Mouse (Mus musculus) bone marrow macrophage, adult 2 months (primary cell): Measurements from ENCODE around the gene Gpsm3. TPM values are rescaled to one million over a fixed set of nuclear protein-coding genes. Genes with fewer than 3 reads are reported as not detected.

Source experiments
- H3K27ac ChIP-seq: 2 replicates; pipeline ENCODE4 v1.5.1; 2012; ENCODE audit warnings: low read depth, low read length; ENCODE audit not compliant: insufficient read depth
- H3K4me1 ChIP-seq: 2 replicates; pipeline ENCODE4 v1.6.1; 2012; ENCODE audit warnings: low read length; ENCODE audit not compliant: control insufficient read depth, insufficient read depth
- H3K4me3 ChIP-seq: 2 replicates; pipeline ENCODE4 v1.5.1; 2012; ENCODE audit warnings: mild to moderate bottlenecking, low read length, moderate library complexity; ENCODE audit not compliant: insufficient read depth
- CTCF ChIP-seq: IDR thresholded peaks from 2 replicates; pipeline ENCODE4 v1.5.1; 2012; ENCODE audit warnings: low read depth, mild to moderate bottlenecking, low read length, moderate library complexity
- POLR2A ChIP-seq: IDR thresholded peaks from 2 replicates; pipeline ENCODE4 v1.6.1; 2012; ENCODE audit warnings: mild to moderate bottlenecking, low read depth, low read length, borderline replicate concordance
- polyA plus RNA-seq: library from polyadenylated mRNA; stranded (reverse); fragments of >200 nt; gene quantifications from 2 replicates; pipeline ENCODE4 v1.2.4, GENCODE M21; 2012; ENCODE audit not compliant: missing spikeins, insufficient read depth, insufficient read length

The Gpsm3 gene
- polyA plus RNA-seq, 1 experiment, result 244 TPM

DNA sequence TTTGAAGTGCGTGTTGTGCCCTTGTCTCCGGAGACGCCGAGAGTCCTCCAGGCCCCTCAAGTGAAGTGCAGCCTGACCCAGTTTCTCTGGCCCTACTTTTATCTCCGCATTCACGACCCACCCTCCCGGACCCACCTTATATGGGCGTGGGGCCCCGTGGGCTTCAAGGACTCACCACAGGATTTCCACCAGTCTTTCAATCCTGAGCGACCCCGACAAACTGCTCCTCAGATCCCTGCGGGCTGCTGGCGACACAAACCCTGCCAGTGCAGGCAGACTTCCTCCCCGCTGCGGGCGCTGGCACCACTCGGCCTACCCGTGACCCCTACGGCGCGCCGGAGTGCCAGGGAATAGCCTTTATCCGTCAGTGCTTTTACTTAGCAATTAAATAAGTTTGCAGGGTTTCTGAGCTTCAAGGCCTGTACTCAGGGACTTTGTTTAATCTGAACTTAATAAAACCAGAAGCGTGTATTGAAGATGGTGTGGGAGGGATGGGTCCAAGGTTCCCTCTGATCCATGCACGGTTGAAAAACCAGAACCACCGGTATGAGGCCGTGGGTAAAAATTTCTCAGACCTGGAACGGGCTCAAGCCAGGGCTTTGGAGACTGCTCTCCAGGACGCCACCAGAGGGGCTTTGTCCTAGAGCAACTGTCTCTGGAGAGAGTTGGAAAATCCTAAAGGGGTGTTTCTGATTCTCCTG, 38.5 kb downstream of the Gpsm3 start, which contains the start of gene Ppt2:
Ppt2 (minus strand) TSS at position 568 of the 701 bp plus-strand sequence.
- no peak for TF ChIP-seq CTCF
- no peak for TF ChIP-seq POLR2A
- peak within 1 kb of the TSS; percentile 96 for H3K27ac ChIP-seq
- H3K4me1 ChIP-seq, result peaks cover 22% of the 10 kb centered on the region
- H3K4me3 ChIP-seq, result peak within 1 kb of the TSS; percentile 69

DNA sequence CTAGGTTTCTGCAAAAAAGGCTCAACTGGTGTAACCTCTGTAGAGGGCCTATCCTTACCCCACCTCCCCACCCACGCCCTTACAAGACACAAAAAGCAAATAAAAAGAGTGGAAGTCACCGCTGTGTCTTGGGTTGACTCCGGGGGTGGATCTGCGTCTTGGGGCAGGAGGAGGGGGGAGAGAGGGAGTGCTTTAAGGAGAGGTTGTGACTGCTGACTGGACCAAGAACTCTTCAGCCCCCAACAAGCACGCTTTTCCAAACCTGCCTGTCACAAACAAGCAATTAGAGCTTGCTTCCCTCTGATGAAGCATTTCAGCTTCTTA, 39.0 kb downstream of the Gpsm3 start:
- Histone ChIP-seq H3K27ac (peak overlapping the region; percentile 96), H3K4me1 (peaks cover 28% of the 10 kb centered on the region), H3K4me3 (peak overlapping the region; percentile 69)
- TF ChIP-seq CTCF (no peak), POLR2A (no peak)

DNA sequence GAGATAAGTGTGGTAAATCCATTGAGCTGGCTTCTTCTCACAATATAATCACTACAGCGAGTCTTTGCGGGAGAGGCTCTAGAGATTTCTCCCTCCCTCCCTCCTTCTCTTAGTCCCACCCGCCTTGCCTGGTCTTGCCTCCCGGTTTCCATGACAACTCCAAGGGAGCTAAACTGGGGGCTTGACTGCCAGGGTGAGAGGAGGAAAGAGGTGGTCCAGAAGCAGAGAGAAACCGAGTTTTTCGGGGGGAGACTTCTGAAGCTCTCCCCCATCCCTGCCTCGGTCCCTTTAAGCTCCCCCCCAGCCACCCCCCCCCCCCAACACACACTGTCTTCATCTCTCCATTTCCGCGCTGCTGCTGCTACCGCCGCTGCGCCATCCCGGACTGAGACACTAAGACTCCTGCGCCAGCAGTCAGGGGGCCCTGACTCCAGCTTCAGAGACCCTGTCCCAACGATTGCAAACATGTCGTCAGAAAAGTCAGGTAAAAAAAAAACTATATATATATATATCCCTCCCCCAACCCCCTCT, 39.7 kb downstream of the Gpsm3 start, which contains the start of gene Prrt1:
Prrt1 (plus strand) TSS at position 313 of the 531 bp plus-strand sequence.
- H3K4me1 ChIP-seq, result peaks cover 34% of the 10 kb centered on the region
- TF ChIP-seq POLR2A, result no peak
- TF ChIP-seq CTCF, result no peak
- H3K4me3 ChIP-seq, result peak within 1 kb of the TSS; percentile 69
- peak within 1 kb of the TSS; percentile 96 for H3K27ac ChIP-seq

DNA sequence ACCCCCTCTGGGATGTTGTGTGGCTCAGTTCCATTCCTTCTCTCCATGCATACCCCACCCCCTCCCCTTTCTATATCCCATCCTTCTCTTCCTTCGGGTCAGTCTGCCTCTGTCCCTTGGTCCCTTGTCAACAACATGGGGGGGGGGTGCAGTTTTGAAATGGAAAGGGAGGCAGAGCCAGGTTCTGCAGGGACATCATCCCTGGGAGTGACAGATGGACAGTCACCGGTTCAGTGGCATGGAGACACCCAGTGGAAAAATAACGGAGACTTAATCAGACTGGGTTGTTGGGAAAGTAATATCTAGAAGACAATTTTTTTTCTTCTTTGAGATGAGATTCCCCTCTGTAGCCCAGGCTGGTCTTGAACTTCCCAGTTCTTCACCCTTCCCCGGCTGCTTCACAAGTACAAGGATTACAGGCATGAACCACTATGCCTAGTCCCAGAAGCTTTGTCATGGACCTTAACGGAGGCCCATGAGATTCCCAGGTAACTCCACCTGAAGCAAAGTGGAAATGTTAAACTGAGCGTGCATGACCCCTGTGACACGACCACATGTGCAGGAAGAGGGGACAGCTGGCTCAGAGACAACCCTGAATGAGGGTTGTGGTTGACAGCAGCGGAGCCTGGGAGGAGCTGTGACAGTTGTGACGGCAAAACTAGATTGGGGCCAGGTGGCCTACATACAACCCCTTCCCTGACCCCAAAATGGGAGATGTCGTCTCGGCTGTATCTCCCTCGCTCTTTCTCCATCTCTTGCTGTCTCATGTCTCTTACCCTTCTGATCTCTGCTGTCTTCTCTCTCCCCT, 40.4 kb downstream of the Gpsm3 start:
- Histone ChIP-seq H3K4me3 (no peak overlapping the region), H3K27ac (no peak overlapping the region), H3K4me1 (peaks cover 38% of the 10 kb centered on the region)
- no peak for TF ChIP-seq CTCF
- TF ChIP-seq POLR2A, result no peak

DNA sequence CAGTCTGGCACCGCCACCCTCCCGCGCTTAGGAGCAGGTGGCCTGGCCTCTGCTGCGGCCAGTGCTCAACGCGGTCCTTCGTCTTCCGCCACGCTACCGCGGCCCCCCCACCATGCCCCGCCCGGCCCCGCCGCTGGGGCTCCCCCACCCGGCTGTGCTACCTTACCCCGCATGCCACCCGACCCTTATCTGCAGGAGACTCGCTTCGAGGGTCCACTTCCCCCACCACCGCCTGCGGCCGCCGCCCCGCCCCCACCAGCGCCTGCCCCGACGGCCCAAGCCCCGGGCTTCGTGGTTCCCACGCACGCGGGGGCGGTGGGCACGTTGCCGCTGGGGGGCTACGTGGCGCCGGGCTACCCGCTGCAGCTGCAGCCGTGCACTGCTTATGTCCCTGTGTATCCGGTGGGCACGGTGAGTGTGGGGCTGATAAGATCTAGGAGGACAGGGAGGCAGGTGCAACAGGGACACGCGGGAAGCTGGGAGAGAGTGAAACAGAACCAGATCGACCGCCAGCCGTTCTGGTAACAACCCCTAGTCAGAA, 41.2 kb downstream of the Gpsm3 start:
- peaks cover 47% of the 10 kb centered on the region for H3K4me1 ChIP-seq
- TF ChIP-seq CTCF (no peak), POLR2A (no peak)
- no peak overlapping the region for H3K27ac ChIP-seq
- H3K4me3 ChIP-seq, result no peak overlapping the region

DNA sequence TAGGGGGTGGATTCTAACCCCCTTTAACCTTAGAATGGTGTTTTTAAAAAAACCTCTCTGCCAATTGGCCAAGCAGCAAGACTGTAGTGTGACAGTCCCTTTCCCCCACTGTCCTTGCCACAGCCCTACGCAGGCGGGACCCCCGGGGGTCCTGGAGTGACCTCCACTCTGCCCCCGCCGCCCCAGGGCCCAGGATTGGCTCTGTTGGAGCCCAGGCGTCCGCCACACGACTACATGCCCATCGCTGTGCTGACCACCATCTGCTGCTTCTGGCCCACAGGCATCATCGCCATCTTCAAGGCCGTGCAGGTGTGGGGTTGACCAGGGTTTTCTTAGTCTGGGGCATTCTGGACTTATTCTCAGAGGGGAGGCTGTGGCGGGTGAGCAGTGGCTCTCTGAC, 42.0 kb downstream of the Gpsm3 start:
- TF ChIP-seq POLR2A (no peak), CTCF (no peak)
- H3K4me3 ChIP-seq, result peak overlapping the region; percentile 77
- H3K4me1 ChIP-seq, result peaks cover 51% of the 10 kb centered on the region
- peak overlapping the region; percentile 99; the same call in 1 of the 2 replicates for H3K27ac ChIP-seq

DNA sequence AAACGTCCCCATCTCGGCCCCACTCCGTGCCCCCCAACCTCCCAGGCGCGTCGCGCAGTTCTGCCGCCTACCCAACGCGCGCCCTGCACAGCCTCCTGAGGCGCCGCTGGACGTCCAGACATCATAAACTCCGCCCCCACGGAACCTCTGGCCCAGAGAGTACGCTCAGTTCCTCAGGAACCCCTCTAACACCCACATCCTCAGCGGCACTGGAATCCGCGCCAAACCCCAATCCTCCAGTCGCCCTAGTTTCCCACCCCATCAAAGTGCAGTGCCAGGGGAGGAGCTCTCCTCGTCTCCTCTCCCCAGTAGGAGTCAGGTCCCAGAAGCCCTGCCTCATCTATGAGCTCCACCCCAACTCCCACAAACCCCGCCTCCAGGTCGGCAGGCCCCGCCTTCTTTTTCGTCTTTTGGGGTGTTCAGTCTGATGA, 42.7 kb downstream of the Gpsm3 start:
- TF ChIP-seq POLR2A, result no peak
- no peak for TF ChIP-seq CTCF
- Histone ChIP-seq H3K4me3 (peak overlapping the region; percentile 77), H3K4me1 (peaks cover 53% of the 10 kb centered on the region), H3K27ac (peak overlapping the region; percentile 99)

DNA sequence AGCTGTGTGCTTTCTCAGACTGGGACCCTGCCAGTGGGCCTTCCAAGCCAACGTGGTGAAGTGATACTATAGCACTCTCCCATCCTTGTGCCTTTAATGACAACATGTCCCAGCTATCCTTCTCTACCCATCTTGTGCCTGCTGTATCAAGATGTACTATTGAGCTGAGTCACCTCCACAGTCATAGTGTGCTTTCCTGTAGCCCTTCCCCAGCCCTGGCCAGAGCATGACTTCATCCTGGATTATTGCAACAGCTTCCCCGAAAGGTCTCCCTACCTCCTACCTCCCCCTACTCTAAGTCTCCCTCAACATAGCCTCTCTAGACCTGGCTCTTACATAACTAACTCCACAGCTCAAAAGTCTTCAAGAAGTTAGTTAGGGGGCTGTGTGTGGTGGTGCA, 46.1 kb downstream of the Gpsm3 start:
- TF ChIP-seq CTCF (no peak), POLR2A (no peak)
- peaks cover 72% of the 10 kb centered on the region for H3K4me1 ChIP-seq
- H3K4me3 ChIP-seq, result no peak overlapping the region
- no peak overlapping the region for H3K27ac ChIP-seq

DNA sequence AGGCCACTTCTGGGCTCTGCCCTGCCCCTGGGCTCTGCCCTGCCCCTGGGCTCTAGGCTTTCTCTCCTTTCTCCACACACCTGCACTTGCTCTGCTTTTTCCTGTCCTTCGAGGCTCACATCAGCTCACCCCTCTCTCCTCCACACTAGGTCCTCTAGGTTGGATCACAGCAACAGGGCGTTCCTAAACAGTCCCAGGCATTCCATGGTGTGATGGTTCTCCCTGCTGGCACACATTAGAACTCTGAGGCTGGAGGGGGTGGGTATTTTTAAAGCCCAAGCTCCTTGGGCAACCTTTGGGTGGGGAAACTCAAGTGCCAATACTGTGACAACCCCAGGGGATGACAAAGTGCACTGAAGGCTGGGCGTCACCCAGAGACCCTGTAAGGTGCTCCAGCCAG, 47.9 kb downstream of the Gpsm3 start:
- TF ChIP-seq CTCF (no peak), POLR2A (no peak)
- H3K27ac ChIP-seq, result peak overlapping the region; percentile 18; the same call in 1 of the 2 replicates
- peaks cover 77% of the 10 kb centered on the region for H3K4me1 ChIP-seq
- H3K4me3 ChIP-seq, result no peak overlapping the region
